ENCODE assay signal across 8 mouse cellular contexts in genomic region chr6:41605061-41605793, GRCm38 (mm10). TPM values are rescaled to one million over a fixed set of nuclear protein-coding genes. Genes with fewer than 3 reads are reported as not detected.
DNase-seq lines count a peak whose midpoint lies in the region; ATAC-seq and TF ChIP-seq lines count a peak whose summit lies in the region.

TSS of gene Ephb6 (plus strand) at chr6:41605482.

- intact Hi-C loops in heart, adult 2 months (cut with DNase I), result no loop called here

- no peak for TF ChIP-seq POLR2A in heart, adult 2 months (IDR thresholded peaks at IDR 0.05; ENCODE audit: insufficient read depth, low read depth, low read length)
- TF ChIP-seq POLR2A in liver, adult 2 months (IDR thresholded peaks at IDR 0.05; ENCODE audit: extremely low read depth, insufficient read depth, low read length), result no peak

- H3K36me3 ChIP-seq in heart, adult 2 months (ENCODE audit: control insufficient read depth, insufficient read depth, low read length), result no peaks in the 10 kb centered on the region
- no peaks in the 10 kb centered on the region for H3K36me3 ChIP-seq in liver, adult 2 months (ENCODE audit: control insufficient read depth, insufficient read depth, low read length)

- ATAC-seq in monocyte, adult 5-6 weeks (replicated peaks; ENCODE audit: insufficient number of reproducible peaks, low FRiP score, low TSS enrichment, poor library complexity, severe bottlenecking), result peak; percentile 67; the same call in 1 of the 2 replicates

- no peak for TF ChIP-seq EP300 in heart, adult 2 months (IDR thresholded peaks at IDR 0.05; ENCODE audit: insufficient read depth, low read depth, low read length)

- no peaks in the 10 kb centered on the region for H3K4me1 ChIP-seq in heart, adult 2 months (ENCODE audit: control insufficient read depth, insufficient read depth, low read length)
- peaks cover 7% of the 10 kb centered on the region for H3K4me1 ChIP-seq in liver, adult 2 months (ENCODE audit: control insufficient read depth, insufficient read depth, low read length)

- no peaks in the 10 kb centered on the region for H3K27me3 ChIP-seq in heart, adult 2 months (ENCODE audit: control insufficient read depth, insufficient read depth, low read length)
- H3K27me3 ChIP-seq in liver, adult 2 months (ENCODE audit: control insufficient read depth, insufficient read depth, low read length), result no peaks in the 10 kb centered on the region

- H3K9ac ChIP-seq in heart, adult 2 months (ENCODE audit: low read depth, low read length), result peak within 1 kb of the TSS; percentile 67
- peak within 1 kb of the TSS; percentile 57 for H3K9ac ChIP-seq in liver, adult 2 months (ENCODE audit: low read depth, low read length)

- under 1% methylated on average over 67 of the region's 68 CpGs for WGBS in heart, adult 2 months
- WGBS in liver, adult 2 months, result 1% methylated on average over 61 of the region's 68 CpGs

- TF ChIP-seq CTCF in heart, adult 2 months (IDR thresholded peaks at IDR 0.05), result no peak
- no peak for TF ChIP-seq CTCF in liver, adult 2 months (IDR thresholded peaks at IDR 0.05; ENCODE audit: low read depth, low read length)

- H3K79me2 ChIP-seq in heart, adult 2 months (replicated peaks; ENCODE audit: control insufficient read depth, insufficient read depth, low read length), result no peaks in the 10 kb centered on the region
- H3K79me2 ChIP-seq in liver, adult 2 months (ENCODE audit: control insufficient read depth, insufficient read depth, low read length), result no peaks in the 10 kb centered on the region

- H3K27ac ChIP-seq in heart, adult 2 months, result no peak within 1 kb of the TSS; the same call in 1 of the 2 replicates
- H3K27ac ChIP-seq in liver, adult 2 months (replicated peaks; ENCODE audit: insufficient read depth, low read depth, low read length), result no peak within 1 kb of the TSS

- peak; percentile 40 to 56 for DNase-seq in cerebellum, postnatal 25 days
- no peak for DNase-seq in cerebellum, adult 11-12 months
- peak; percentile 88 for DNase-seq in embryo, embryonic 9.5 days (ENCODE audit: extremely low spot score)
- peak; percentile 75 to 79 for DNase-seq in heart, adult 2 months
- peak; percentile 57 for DNase-seq in kidney, adult 18-20 months
- DNase-seq in liver, adult 2 months (ENCODE audit: extremely low read depth, low read depth, low spot score), result peak; percentile 13
- DNase-seq in spleen, postnatal 4 days (ENCODE audit: low spot score in 2 of 2), result peak; percentile 39 to 67

- peak within 1 kb of the TSS; percentile 51 for H3K4me3 ChIP-seq in heart, adult 2 months
- peak within 1 kb of the TSS; percentile 77 for H3K4me3 ChIP-seq in liver, adult 2 months (ENCODE audit: insufficient read depth, low read depth, low read length)

RNA-seq across cellular contexts. Expression of gene Ephb6, which starts in this region (rescaled TPM):
- 1 to 10 TPM; 1.6 to 2.0 TPM for total RNA-seq in heart, adult 2 months (2021)
- 1.9 and 2.1 TPM in 2 replicates for polyA plus RNA-seq in heart, adult 2 months (2012; rRNA removed)
- total RNA-seq in liver, adult 2 months (2014; rRNA removed), result 0.46 and 1.8 TPM in 2 replicates
- 0.88 and 1.3 TPM in 2 replicates for polyA plus RNA-seq in liver, adult 2 months (2012; rRNA removed)
- total RNA-seq in monocyte, adult 5-6 weeks (2017), result 1.6 to 4.7 TPM (median 2.0 TPM) in 3 replicates
